Mouse (Mus musculus) neural tube, embryonic 13.5 days (tissue): ENCODE results near the gene Zfp827. TPM values are rescaled to one million over a fixed set of nuclear protein-coding genes. Genes with fewer than 3 reads are reported as not detected.

Source experiments
- ATAC-seq: fragments of 200-750 bp; cut with Nextera tagmentation; 2 replicates; pipeline ENCODE4 v1.8.0; 2017; ENCODE audit warnings: low read depth, mild to moderate bottlenecking, moderate TSS enrichment, moderate library complexity
- H3K27ac ChIP-seq: fragments of 300-500 bp; sonication (generic); replicated peaks from 2 replicates; pipeline ENCODE4 v1.5.1; 2015; ENCODE audit warnings: moderate library complexity, mild to moderate bottlenecking, inconsistent platforms
- H3K27me3 ChIP-seq: fragments of 300-500 bp; sonication (generic); 2 replicates; pipeline ENCODE4 v1.6.1; 2015; ENCODE audit warnings: mild to moderate bottlenecking, inconsistent platforms
- H3K36me3 ChIP-seq: fragments of 300-500 bp; sonication (generic); 2 replicates; pipeline ENCODE4 v1.6.1; 2015; ENCODE audit warnings: mild to moderate bottlenecking, inconsistent platforms
- H3K4me1 ChIP-seq: fragments of 300-500 bp; sonication (generic); replicated peaks from 2 replicates; pipeline ENCODE4 v1.6.1; 2015; ENCODE audit warnings: inconsistent platforms
- H3K4me2 ChIP-seq: fragments of 300-500 bp; sonication (generic); 2 replicates; pipeline ENCODE4 v1.6.1; 2015; ENCODE audit warnings: inconsistent platforms, mild to moderate bottlenecking, moderate library complexity
- H3K4me3 ChIP-seq: fragments of 300-500 bp; sonication (generic); 2 replicates; pipeline ENCODE4 v1.5.1; 2015; ENCODE audit warnings: mild to moderate bottlenecking, inconsistent platforms
- H3K9ac ChIP-seq: fragments of 300-500 bp; sonication (generic); 2 replicates; pipeline ENCODE4 v1.6.1; 2015; ENCODE audit warnings: moderate library complexity, mild to moderate bottlenecking, inconsistent platforms
- H3K9me3 ChIP-seq: fragments of 300-500 bp; sonication (generic); 2 replicates; pipeline ENCODE4 v1.6.1; 2016; ENCODE audit warnings: inconsistent platforms
- WGBS: fragments of 180-500 bp; shearing (Covaris S2); methylation state at CpG from one replicate; pipeline ENCODE4 v1.1.7; 2015; 5-methylcytosine and 5-hydroxymethylcytosine counted together
- polyA plus RNA-seq: library from polyadenylated mRNA; unstranded; fragments of >200 nt; fragmentation: Nextera tagmentation; extraction: Ambion mirVana; gene quantifications from 2 replicates; pipeline ENCODE4 v1.2.1, GENCODE M21; 2015

The Zfp827 gene
- polyA plus RNA-seq, 1 experiment from 2014 or later, result 11.0 TPM

DNA sequence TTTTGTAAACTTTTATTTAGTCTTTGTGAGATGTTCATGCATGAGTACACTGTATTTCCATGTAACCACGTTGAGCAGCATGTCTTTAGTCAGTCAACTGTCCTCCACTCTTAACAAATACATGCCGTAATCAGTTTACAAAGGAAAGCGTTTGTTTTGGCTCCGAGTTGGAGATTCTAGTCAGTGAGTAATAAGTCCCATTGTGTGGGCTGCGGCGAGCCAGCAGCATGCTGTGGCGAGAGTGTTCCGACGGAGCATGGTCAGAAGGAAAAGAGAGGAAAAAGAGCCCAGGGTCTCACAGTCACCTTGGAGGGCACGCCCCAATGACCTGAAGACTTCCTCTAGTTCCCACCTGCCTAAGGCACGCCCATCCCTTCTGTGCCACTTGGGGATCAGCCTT lies 68.7 kb downstream of the Zfp827 start:
- WGBS, result 55% methylated on average over 11 of the region's 11 CpGs
- H3K36me3 ChIP-seq, result peaks cover 10% of the 10 kb centered on the region
- no peak overlapping the region for H3K4me2 ChIP-seq
- no peak overlapping the region for H3K9ac ChIP-seq
- H3K9me3 ChIP-seq, result no peaks in the 10 kb centered on the region
- H3K27me3 ChIP-seq, result no peaks in the 10 kb centered on the region
- H3K27ac ChIP-seq, result no peak overlapping the region
- no peak for ATAC-seq
- no peak overlapping the region for H3K4me3 ChIP-seq
- peaks cover 10% of the 10 kb centered on the region; the same call in 1 of the 2 replicates for H3K4me1 ChIP-seq

DNA sequence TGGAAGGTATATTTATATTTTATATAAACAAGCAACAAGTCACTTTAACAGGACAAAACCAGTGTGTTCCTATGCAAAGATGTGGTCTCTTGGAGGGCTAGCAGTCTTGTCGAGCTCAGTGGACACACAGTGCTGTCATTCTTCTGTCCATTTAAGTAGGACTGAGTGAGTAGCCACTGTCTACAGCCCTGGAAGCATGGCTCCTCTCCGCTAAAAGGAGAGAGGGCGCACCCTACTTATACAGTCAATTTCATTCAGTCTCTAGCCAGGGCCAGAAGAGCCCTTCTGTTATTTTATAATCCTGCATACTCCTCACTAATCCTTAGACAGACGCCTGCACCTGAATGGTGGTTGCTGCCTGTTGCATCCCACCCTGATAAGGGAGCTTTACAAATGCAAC lies 74.5 kb downstream of the Zfp827 start:
- Histone ChIP-seq H3K4me2 (no peak overlapping the region), H3K9ac (no peak overlapping the region), H3K9me3 (no peaks in the 10 kb centered on the region), H3K4me1 (peaks cover 37% of the 10 kb centered on the region), H3K36me3 (no peaks in the 10 kb centered on the region), H3K27ac (no peak overlapping the region), H3K27me3 (no peaks in the 10 kb centered on the region), H3K4me3 (no peak overlapping the region)
- 88% methylated on average over 4 of the region's 4 CpGs for WGBS
- no peak for ATAC-seq

DNA sequence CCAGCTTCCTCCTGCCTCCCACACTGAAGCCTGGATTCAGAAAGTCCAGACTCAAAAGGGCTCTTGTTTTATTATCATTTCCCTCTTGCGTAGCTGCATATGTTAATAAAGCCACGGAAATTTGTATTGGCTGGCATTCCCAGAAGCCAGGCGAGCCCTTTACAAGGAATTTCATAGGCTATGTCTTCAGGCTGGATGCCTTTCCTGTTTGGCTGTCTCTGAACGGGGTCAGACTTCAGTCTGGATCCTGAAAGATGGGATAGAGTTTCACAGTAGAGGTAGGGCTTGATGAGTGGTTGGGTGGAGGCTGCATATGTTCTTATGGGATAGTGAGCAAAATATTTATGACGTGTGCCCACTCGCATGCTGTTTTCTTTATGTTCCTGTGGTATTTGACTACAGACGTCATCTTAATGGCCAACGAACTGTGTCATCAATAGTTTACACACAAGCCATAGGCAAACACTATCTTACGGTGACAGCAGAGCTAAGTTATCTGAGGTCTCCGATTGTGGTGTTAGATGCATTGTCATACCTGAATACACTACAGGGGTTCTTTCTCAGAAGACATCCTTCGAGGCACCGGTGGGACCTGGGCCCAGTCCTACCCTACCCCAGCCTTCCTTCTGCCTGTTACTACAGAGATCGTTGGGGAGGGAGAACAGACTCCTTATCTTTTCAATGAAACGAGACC lies 75.1 kb downstream of the Zfp827 start:
- Histone ChIP-seq H3K4me1 (peaks cover 35% of the 10 kb centered on the region), H3K4me2 (no peak overlapping the region), H3K36me3 (no peaks in the 10 kb centered on the region), H3K9ac (no peak overlapping the region), H3K27me3 (no peaks in the 10 kb centered on the region), H3K9me3 (no peaks in the 10 kb centered on the region), H3K4me3 (no peak overlapping the region), H3K27ac (no peak overlapping the region)
- 76% methylated on average over 14 of the region's 14 CpGs for WGBS
- no peak for ATAC-seq

DNA sequence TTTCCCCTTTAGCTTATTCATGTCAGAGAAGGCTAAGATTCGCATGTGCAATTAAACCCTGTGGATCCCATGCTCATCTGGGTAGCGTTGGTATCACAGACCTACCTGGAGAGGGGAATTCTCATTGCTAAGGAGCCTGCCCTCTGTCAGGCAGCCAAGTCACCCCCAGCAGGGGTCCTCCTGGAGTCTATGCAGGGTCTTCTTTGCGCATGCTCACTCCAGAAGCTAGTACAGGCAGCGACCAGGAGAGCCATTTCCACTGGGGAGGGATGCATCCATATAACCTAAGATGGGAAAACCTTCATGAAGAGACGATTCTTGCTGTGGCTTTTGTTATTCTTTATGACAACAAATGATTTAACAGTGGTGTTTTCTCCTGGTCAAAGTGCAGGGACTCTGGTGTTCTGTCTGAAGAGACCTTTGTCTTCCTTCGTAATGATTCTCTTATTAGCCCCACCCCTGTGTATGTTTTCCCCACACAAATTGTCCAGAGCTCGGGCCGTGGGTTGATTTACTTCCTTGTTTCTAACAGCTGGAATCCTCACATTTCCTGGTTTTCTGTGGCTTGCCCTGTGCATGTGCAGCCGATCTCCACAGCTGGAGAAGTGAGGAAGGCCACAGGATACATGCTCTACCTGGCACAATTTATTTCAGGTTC lies 75.8 kb downstream of the Zfp827 start:
- H3K9ac ChIP-seq, result no peak overlapping the region
- no peak overlapping the region for H3K4me2 ChIP-seq
- no peak overlapping the region for H3K27ac ChIP-seq
- 0 out of 2 replicates have a peak, but pooled peaks cover 4% of the 10 kb centered on the region for H3K36me3 ChIP-seq
- no peak for ATAC-seq
- WGBS, result 61% methylated on average over 9 of the region's 9 CpGs
- H3K27me3 ChIP-seq, result no peaks in the 10 kb centered on the region
- no peak overlapping the region for H3K4me3 ChIP-seq
- H3K9me3 ChIP-seq, result no peaks in the 10 kb centered on the region
- H3K4me1 ChIP-seq, result peaks cover 30% of the 10 kb centered on the region

DNA sequence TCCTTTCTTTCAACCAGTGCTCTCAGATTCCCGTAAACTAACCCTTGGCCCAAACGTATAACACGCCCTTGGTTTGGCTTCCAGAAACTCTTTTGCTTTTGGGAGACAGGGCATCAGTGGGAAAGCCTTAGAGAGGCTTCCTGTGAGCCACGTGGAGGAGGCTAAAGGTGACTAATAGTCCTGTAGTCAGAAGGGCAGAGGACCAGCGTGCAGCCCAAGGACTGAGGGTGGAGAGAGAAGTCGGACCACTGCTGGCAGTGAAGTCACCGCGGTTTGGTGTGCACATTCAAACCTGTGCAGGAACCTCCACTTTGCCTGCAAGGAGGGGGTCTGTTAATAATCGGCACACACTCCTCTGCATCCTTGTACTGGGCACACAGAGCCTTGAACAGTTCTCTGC lies 76.4 kb downstream of the Zfp827 start:
- Histone ChIP-seq H3K27me3 (no peaks in the 10 kb centered on the region), H3K4me3 (no peak overlapping the region), H3K36me3 (0 out of 2 replicates have a peak, but pooled peaks cover 5% of the 10 kb centered on the region), H3K27ac (no peak overlapping the region), H3K4me2 (no peak overlapping the region), H3K9ac (no peak overlapping the region), H3K4me1 (peaks cover 30% of the 10 kb centered on the region), H3K9me3 (no peaks in the 10 kb centered on the region)
- ATAC-seq, result no peak
- WGBS, result 79% methylated on average over 9 of the region's 9 CpGs

DNA sequence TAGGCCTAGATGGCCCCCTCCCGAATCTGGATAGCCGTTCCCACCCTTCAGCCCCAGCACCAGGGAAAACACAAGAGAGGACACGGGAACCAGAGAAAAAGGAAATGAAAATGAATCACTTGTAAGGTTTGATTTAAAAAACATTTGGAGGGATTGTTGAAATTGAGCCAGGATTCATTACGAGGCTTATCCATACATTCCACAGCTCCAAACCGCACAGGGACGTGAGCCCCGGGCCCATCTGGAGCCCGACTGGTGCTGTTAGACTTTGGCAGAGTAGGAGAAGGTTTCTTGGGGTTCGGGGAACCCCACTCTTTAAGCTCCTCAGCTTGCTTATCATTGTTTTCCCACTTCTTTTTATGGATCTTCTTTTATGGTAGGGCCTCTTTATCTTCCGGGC lies 76.9 kb downstream of the Zfp827 start:
- 75% methylated on average over 10 of the region's 10 CpGs for WGBS
- no peaks in the 10 kb centered on the region for H3K27me3 ChIP-seq
- no peaks in the 10 kb centered on the region for H3K9me3 ChIP-seq
- H3K36me3 ChIP-seq, result 0 out of 2 replicates have a peak, but pooled peaks cover 5% of the 10 kb centered on the region
- H3K9ac ChIP-seq, result no peak overlapping the region
- H3K27ac ChIP-seq, result no peak overlapping the region
- H3K4me3 ChIP-seq, result no peak overlapping the region
- no peak for ATAC-seq
- H3K4me1 ChIP-seq, result peaks cover 30% of the 10 kb centered on the region
- no peak overlapping the region for H3K4me2 ChIP-seq

DNA sequence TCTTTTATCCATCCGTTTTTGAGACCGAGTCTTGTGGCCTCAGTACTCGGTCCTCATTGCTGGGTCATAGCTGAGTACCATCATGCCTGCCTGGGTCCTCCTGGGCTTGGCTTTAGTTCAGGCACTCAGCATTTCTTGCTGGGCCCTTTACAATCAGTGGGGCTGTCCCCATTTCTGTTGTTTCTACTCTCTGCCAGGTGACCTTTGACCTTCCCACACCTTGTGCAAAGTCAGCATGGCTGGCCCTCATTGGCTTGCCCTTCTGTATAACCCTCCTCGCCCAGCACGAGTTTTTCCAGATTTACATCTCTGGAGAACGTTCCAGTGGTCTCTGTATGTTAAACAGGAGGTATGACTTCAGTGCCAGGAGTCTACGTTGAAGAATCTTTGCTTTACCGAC lies 83.2 kb downstream of the Zfp827 start:
- ATAC-seq, result no peak
- 89% methylated on average over 8 of the region's 8 CpGs for WGBS

DNA sequence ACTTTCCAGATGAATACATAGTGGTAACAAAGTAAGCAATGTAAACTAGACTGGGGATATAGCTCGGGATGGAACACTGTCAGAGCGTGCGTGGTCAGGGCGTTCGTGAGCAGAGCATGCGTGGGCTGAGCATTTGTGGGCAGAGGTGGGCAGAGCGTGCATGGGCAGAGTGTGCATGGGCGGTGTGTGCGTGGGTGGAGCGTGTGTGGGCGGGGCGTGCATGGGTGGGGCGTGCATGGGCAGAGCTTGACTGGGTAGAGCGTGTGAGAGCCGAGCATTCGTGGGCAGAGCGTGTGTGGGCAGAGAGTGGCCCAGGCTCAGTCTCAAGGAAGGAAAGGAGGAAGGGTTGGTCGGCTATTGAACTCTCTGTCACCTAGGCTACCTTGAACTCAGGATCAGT lies 84.2 kb downstream of the Zfp827 start:
- Histone ChIP-seq H3K9ac (no peak overlapping the region), H3K27me3 (no peaks in the 10 kb centered on the region), H3K4me1 (no peaks in the 10 kb centered on the region), H3K27ac (no peak overlapping the region), H3K36me3 (0 out of 2 replicates have a peak, but pooled peaks cover 12% of the 10 kb centered on the region), H3K9me3 (no peaks in the 10 kb centered on the region), H3K4me2 (no peak overlapping the region), H3K4me3 (no peak overlapping the region)
- WGBS, result 95% methylated on average over 18 of the region's 18 CpGs
- ATAC-seq, result no peak

More for the DNA sequence above, 83.2 kb downstream of the Zfp827 start:
- Histone ChIP-seq H3K9ac (no peak overlapping the region), H3K27me3 (no peaks in the 10 kb centered on the region), H3K4me3 (no peak overlapping the region), H3K9me3 (no peaks in the 10 kb centered on the region), H3K27ac (no peak overlapping the region), H3K36me3 (0 out of 2 replicates have a peak, but pooled peaks cover 12% of the 10 kb centered on the region), H3K4me2 (no peak overlapping the region), H3K4me1 (no peaks in the 10 kb centered on the region)

DNA sequence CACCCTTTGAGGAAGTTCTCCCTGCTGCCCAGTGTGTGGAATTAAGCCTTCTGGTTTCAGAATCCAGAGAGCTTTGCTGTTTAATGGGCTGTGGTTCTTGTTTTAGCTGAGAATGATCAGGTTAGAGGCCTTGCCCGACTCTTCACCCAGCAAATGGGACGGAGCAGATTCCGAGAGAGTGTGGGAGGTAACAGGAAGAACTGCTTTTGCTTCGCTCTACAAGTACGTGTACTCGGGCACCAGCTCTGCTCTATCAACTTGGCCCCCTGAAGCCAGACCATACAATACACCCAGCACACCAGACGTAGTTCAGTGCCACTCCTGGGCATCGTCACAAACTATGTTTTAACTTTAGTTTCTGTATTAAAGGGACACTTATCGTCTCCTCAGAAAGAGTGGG lies 85.3 kb downstream of the Zfp827 start:
- Histone ChIP-seq H3K4me1 (no peaks in the 10 kb centered on the region), H3K4me3 (no peak overlapping the region), H3K9me3 (no peaks in the 10 kb centered on the region), H3K4me2 (no peak overlapping the region), H3K9ac (no peak overlapping the region), H3K27ac (no peak overlapping the region), H3K27me3 (no peaks in the 10 kb centered on the region), H3K36me3 (peaks cover 22% of the 10 kb centered on the region)
- 93% methylated on average over 9 of the region's 9 CpGs for WGBS
- no peak for ATAC-seq

DNA sequence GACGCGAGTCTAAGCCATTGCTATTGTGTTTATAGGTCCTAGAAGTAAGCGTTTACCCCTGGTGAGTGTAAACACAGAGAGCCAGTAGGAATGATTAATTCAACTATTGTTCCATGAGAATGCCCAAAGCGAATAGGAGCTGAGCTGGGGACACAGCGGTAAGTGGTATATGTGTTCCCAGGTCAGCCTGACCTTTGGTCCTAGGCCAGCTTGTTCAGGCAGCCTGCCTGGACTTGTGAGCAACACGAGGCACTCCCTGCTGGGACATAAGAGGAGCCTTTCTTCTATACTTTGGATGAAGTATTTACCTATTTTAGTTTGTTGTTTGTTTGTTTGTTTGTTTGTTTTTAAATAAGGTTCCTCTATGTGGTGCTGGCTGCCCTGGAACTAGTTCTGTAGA lies 86.3 kb downstream of the Zfp827 start:
- Histone ChIP-seq H3K27me3 (no peaks in the 10 kb centered on the region), H3K27ac (no peak overlapping the region)
- 69% methylated on average over 6 of the region's 6 CpGs for WGBS

DNA sequence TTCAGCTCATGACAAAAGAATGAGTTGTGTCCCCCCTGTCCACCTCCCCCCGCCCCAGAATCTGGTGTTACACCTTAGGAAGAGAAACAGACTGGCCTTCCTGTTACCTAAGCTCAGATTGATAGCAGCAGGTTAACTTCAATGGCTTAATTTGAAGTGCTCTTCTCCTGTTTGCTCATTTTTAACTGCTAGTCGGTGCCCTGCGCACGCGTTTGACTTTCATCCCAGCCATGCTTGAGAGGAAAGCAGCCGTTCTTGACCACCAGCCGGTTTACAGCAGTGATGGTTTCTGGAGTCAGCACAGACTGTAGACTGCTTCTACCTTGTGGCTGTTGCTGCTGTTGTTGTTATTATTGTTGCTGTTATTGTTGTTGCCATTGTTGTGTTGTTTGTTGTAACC lies 88.2 kb downstream of the Zfp827 start:
- ATAC-seq, result no peak
- peaks cover 34% of the 10 kb centered on the region for H3K36me3 ChIP-seq
- no peak overlapping the region for H3K27ac ChIP-seq
- H3K27me3 ChIP-seq, result no peaks in the 10 kb centered on the region
- WGBS, result 83% methylated on average over 7 of the region's 7 CpGs
- H3K9ac ChIP-seq, result no peak overlapping the region
- no peak overlapping the region for H3K4me2 ChIP-seq
- no peaks in the 10 kb centered on the region for H3K4me1 ChIP-seq
- no peaks in the 10 kb centered on the region for H3K9me3 ChIP-seq
- H3K4me3 ChIP-seq, result no peak overlapping the region

More for the DNA sequence above, 86.3 kb downstream of the Zfp827 start:
- no peak overlapping the region for H3K9ac ChIP-seq
- peaks cover 24% of the 10 kb centered on the region for H3K36me3 ChIP-seq
- no peaks in the 10 kb centered on the region for H3K9me3 ChIP-seq
- no peaks in the 10 kb centered on the region for H3K4me1 ChIP-seq
- ATAC-seq, result no peak
- no peak overlapping the region for H3K4me2 ChIP-seq
- no peak overlapping the region for H3K4me3 ChIP-seq

DNA sequence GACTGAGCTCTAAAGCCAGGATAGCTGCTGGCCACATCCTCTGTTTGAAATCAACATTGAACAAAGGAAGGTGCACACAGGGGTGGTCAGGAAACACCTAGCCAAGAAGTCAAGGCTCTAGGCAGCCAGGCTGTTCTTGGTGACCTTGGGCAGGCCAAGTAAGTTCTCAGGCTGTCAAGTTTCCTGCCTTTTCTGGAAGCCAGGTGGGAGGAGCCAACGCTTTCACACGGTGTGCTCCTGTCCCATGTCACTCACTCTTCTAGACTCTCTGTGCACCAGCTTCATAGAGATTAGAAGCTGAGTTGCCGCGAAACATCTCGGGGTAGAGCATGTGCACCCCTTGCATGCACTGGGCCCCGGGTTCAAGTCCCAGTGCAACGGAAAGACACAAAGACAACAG lies 89.5 kb downstream of the Zfp827 start:
- ATAC-seq, result no peak
- Histone ChIP-seq H3K4me3 (no peak overlapping the region), H3K36me3 (peaks cover 46% of the 10 kb centered on the region), H3K4me2 (no peak overlapping the region), H3K27ac (no peak overlapping the region), H3K4me1 (no peaks in the 10 kb centered on the region), H3K27me3 (no peaks in the 10 kb centered on the region), H3K9me3 (no peaks in the 10 kb centered on the region), H3K9ac (no peak overlapping the region)
- 94% methylated on average over 7 of the region's 7 CpGs for WGBS
